Mouse (Mus musculus) right cerebral cortex, postnatal 25 days (tissue): ENCODE measurements around the gene Gprin3.
"Not testable (repeated sequence)": the region's sequence is repeated elsewhere in the genome, so short reads cannot be mapped to it uniquely, and the experiment has no call there.

Experiments
- DNase-seq: peaks from one replicate; pipeline ENCODE4 v3.0.0; 2022

Gene Gprin3

GRCm38 (mm10) chr6:59341146-59341545 is 84.9 kb downstream of the Gprin3 start:
- DNase-seq: no peak

- no peak for DNase-seq
Measured at GRCm38 (mm10) chr6:59328297-59328696, 97.8 kb downstream of the Gprin3 start.

DNA sequence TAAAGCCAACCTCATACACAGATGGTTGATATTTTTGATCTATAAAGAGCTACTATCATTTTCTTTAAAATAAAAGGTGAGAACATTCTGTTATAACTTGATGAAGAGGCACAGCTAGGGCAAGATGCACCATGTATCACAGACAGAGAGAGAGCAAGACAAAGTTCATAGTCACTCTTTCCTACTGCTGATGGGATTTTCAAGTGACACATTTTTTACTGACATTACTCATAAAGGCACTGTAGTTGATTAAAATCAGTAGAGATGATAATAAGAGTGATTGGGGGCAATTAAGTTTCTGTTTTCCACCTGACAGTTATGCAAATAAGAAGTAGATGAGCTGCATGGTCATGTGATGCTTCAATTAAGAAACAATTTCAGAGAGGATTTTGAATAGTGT is 110.2 kb downstream of the Gprin3 start:
- no peak for DNase-seq

- DNase-seq: no peak
Measured at GRCm38 (mm10) chr6:59315090-59315489, 111.0 kb downstream of the Gprin3 start.

DNA sequence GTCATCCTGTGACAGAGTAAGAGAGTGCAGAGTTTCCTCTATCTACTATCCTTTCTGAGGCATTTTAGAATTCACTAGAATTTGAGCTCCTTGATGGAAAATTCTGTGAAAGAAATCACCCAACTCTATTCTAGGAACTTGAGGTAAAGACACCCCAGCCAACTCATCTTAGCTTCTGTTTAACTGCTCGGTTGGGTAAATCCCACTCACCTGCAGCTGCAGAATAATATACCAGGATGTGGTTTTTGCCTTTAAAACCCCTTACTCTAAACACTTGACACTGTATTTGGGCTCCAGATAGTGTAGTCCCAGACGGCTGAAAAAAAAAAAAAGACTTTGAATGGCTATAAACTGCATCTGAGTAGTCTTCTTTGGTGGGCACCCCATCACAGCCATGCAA is 112.9 kb downstream of the Gprin3 start:
- no peak for DNase-seq

DNA sequence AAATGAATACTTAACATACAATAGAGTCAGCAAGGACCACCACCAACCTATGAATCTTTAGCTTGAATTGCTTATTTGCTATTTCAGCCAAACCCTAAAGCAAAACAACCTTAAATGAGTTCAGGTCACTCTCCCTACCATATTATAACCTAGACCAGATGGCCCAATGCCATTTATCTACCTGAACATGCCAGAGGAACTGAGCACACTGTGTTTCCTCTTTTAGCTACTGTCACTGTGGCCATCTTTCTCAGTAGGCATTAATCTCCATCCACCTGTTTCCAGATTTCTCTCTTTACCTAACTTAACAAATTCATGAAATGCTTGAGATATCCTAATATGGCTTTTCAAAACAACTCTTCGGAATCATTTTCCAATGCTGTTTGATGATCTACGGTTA is 114.9 kb downstream of the Gprin3 start:
- no peak for DNase-seq

GRCm38 (mm10) chr6:59304235-59304942 is 121.7 kb downstream of the Gprin3 start:
- DNase-seq: not testable (repeated sequence)

GRCm38 (mm10) chr6:59303031-59303430 is 123.1 kb downstream of the Gprin3 start:
- no peak for DNase-seq
